Mouse (Mus musculus) ES-E14 (cell line): ENCODE measurements around the gene Tssk6.

Source experiments
- CHD2 ChIP-seq: IDR thresholded peaks from 2 replicates; pipeline ENCODE4 v1.6.1; 2014; ENCODE audit warnings: mild to moderate bottlenecking, low read depth, low read length, inconsistent platforms
- HCFC1 ChIP-seq: IDR thresholded peaks from 2 replicates; pipeline ENCODE4 v1.6.1; 2012; ENCODE audit warnings: low read length, inconsistent platforms, borderline replicate concordance; ENCODE audit not compliant: insufficient read depth

GRCm38 (mm10) chr8:69938245-69938982 is 36.4 kb downstream of the Tssk6 start:
- TF ChIP-seq CHD2 (no peak), HCFC1 (no peak)
